Mouse (Mus musculus): ENCODE measurements around the gene Rhbdd1. TPM values are rescaled to one million over a fixed set of nuclear protein-coding genes. Genes with fewer than 3 reads are reported as not detected.

Rhbdd1 gene
- 8.9 and 10.3 TPM in 2 replicates for polyA plus RNA-seq (2015; fragmentation: Nextera tagmentation; extraction: Ambion mirVana)

DNA sequence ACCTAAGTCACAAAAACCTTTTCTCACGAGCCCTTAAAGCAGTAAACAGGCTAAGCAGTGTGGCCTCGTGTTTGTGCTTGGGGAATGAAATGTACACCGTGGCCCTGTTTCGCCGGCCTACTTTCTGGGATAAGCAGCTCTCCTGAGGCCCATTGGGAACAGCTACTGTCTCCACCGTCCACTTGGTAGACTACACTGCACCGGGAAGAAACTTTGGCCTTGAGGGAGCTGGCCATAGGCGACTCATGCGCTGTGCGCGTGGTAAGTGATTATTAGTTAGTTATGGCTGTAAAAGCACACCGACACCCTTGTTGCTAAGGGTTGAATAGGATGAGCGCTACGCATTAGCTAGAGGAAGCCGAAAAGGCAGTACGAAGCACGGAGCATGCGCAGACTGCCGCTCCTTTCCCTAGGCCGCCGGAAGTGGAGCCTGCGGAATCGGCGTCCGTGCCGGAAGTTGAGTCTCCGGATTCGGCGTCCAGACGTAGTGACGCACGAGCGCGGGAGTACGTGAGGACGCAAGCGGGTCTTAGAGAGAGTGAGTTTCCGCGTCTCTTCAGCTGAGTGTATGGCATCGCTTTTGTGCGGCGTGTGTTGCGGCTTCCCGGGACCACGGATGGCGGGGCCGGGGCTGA is at the start of gene Rhbdd1:
TSS of gene Rhbdd1 (plus strand) at position 342 of the 635 bp plus-strand sequence.
- Histone ChIP-seq H3K9ac (ENCODE audit: low read length) (peak within 1 kb of the TSS; percentile 91), H3K27me3 (ENCODE audit: control insufficient read depth, insufficient read depth, low read length) (no peaks in the 10 kb centered on the region)
- 5% methylated on average over 47 of the region's 47 CpGs for WGBS

DNA sequence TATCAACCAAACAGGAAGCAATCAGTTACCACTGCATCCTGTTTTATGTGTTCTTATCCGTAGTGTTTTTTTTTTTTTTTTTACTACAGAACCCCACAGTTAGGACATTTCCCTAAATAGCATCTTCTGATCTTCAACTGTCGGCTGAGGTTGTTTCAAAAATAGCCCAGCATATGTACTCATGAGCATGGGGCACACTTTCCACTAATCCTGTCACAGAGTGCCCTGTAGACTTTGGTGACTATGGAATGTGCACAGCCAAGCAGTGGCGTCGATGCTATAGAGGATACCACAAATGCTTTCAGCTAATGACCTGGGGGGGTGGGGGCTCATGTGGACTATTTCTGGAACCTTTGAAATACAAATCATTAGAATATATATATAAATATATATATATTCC is 48.7 kb upstream of the Rhbdd1 start:
- Histone ChIP-seq H3K4me2 (ENCODE audit: low read depth, low read length) (peak overlapping the region; percentile 38), H3K4me1 (ENCODE audit: control insufficient read depth, insufficient read depth, low read length) (peaks cover 23% of the 10 kb centered on the region), H3K27ac (ENCODE audit: low read length) (peak overlapping the region; percentile 69), H3K9ac (ENCODE audit: low read length) (no peak overlapping the region), H3K27me3 (ENCODE audit: control insufficient read depth, insufficient read depth, low read length) (no peaks in the 10 kb centered on the region), H3K36me3 (ENCODE audit: control insufficient read depth, insufficient read depth) (peaks cover 4% of the 10 kb centered on the region; the same call in 1 of the 2 replicates), H3K4me3 (ENCODE audit: low read length) (0 out of 2 replicates have a peak overlapping the region, but pooled peaks have one; percentile 6), H3K9me3 (replicated peaks; ENCODE audit: control insufficient read depth, low read length) (no peaks in the 10 kb centered on the region)
- 12% methylated on average over 4 of the region's 4 CpGs for WGBS
- peak; percentile 84 for ATAC-seq (replicated peaks; ENCODE audit: extremely low read depth, insufficient read depth, low FRiP score)

More for the DNA sequence above, at the start of gene Rhbdd1:
- Histone ChIP-seq H3K4me2 (ENCODE audit: low read depth, low read length) (peak within 1 kb of the TSS; percentile 80), H3K4me1 (ENCODE audit: control insufficient read depth, insufficient read depth, low read length) (peaks cover 6% of the 10 kb centered on the region), H3K36me3 (ENCODE audit: control insufficient read depth, insufficient read depth) (no peaks in the 10 kb centered on the region), H3K9me3 (replicated peaks; ENCODE audit: control insufficient read depth, low read length) (no peaks in the 10 kb centered on the region), H3K4me3 (ENCODE audit: low read length) (peak within 1 kb of the TSS; percentile 82), H3K27ac (ENCODE audit: low read length) (peak within 1 kb of the TSS; percentile 91)
- ATAC-seq (replicated peaks; ENCODE audit: extremely low read depth, insufficient read depth, low FRiP score) = peak; percentile 98

DNA sequence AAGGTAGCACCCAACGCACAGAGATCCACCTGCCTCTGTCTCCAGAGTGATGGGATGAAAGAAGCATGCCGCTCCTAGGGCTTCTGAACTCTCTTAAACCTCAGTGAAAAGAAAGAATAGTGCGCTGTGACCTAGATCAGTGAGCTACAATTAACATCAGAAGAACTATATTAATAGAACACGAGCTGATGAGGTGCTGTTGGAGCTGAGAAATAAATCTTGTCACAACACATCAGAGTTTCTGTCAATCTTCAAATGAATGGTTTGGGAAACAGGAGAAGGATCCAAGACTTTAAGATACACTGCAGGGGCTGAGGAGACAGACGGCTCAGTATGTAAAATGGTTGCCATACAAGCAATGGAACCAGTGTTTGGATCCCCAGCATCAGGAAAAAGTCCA is 44.0 kb upstream of the Rhbdd1 start:
- peak overlapping the region; percentile 51; the same call in 1 of the 2 replicates for H3K27ac ChIP-seq (ENCODE audit: low read length)
- H3K4me2 ChIP-seq (ENCODE audit: low read depth, low read length) = no peak overlapping the region
- peaks cover 16% of the 10 kb centered on the region for H3K36me3 ChIP-seq (ENCODE audit: control insufficient read depth, insufficient read depth)
- H3K27me3 ChIP-seq (ENCODE audit: control insufficient read depth, insufficient read depth, low read length) = no peaks in the 10 kb centered on the region
- peaks cover 33% of the 10 kb centered on the region for H3K4me1 ChIP-seq (ENCODE audit: control insufficient read depth, insufficient read depth, low read length)
- H3K9me3 ChIP-seq (replicated peaks; ENCODE audit: control insufficient read depth, low read length) = no peaks in the 10 kb centered on the region
- H3K9ac ChIP-seq (ENCODE audit: low read length) = no peak overlapping the region
- WGBS = 70% methylated on average over 5 of the region's 5 CpGs
- H3K4me3 ChIP-seq (ENCODE audit: low read length) = no peak overlapping the region
- no peak for ATAC-seq (replicated peaks; ENCODE audit: extremely low read depth, insufficient read depth, low FRiP score)

DNA sequence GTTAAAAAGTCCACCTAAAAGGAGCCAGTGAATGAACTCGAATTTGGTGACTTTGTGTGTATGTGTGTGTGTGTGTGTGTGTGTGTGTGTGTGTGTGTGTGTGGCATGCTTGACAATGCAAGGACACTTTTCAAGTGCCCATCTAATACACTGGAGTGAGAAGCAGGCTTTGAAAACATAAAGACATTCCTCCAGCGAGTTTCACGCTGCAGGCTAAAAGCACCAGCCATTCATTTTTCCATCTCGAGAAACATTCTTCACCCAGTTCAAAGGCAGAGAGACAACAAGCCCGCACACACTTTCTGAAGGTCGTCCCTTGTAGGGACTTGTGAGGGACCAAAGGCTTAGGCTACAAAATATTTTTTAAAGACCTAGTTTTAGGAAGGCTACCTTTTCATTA is 42.7 kb upstream of the Rhbdd1 start:
- H3K27ac ChIP-seq (ENCODE audit: low read length) = no peak overlapping the region
- H3K9me3 ChIP-seq (replicated peaks; ENCODE audit: control insufficient read depth, low read length) = no peaks in the 10 kb centered on the region
- no peak overlapping the region for H3K4me3 ChIP-seq (ENCODE audit: low read length)
- H3K36me3 ChIP-seq (ENCODE audit: control insufficient read depth, insufficient read depth) = peaks cover 23% of the 10 kb centered on the region
- no peak overlapping the region for H3K4me2 ChIP-seq (ENCODE audit: low read depth, low read length)
- 38% methylated on average over 6 of the region's 6 CpGs for WGBS
- H3K9ac ChIP-seq (ENCODE audit: low read length) = no peak overlapping the region
- ATAC-seq (replicated peaks; ENCODE audit: extremely low read depth, insufficient read depth, low FRiP score) = no peak
- no peaks in the 10 kb centered on the region for H3K27me3 ChIP-seq (ENCODE audit: control insufficient read depth, insufficient read depth, low read length)
- H3K4me1 ChIP-seq (ENCODE audit: control insufficient read depth, insufficient read depth, low read length) = peaks cover 27% of the 10 kb centered on the region

DNA sequence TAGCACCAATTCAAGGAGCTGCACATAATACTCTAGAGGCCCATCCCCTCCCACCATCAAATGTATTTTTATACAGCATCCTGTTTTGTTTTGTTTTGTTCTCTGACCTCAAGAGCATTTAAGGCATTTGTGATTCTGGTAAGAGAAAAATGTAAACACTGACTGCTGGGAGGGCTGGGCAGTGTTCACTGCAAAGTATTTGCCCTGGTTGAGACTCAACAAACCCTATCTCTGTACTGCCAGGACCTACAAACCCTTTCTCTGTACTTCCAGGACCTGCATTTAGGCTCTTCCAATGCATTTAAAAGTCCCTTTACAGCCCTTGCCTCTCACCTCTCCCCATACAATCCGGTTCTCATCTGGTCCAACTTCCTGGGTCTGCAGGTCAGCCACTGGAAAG is 41.9 kb upstream of the Rhbdd1 start:
- Histone ChIP-seq H3K4me1 (ENCODE audit: control insufficient read depth, insufficient read depth, low read length) (peaks cover 31% of the 10 kb centered on the region), H3K36me3 (ENCODE audit: control insufficient read depth, insufficient read depth) (peaks cover 22% of the 10 kb centered on the region), H3K9me3 (replicated peaks; ENCODE audit: control insufficient read depth, low read length) (no peaks in the 10 kb centered on the region), H3K4me3 (ENCODE audit: low read length) (no peak overlapping the region), H3K27me3 (ENCODE audit: control insufficient read depth, insufficient read depth, low read length) (no peaks in the 10 kb centered on the region), H3K4me2 (ENCODE audit: low read depth, low read length) (no peak overlapping the region), H3K9ac (ENCODE audit: low read length) (no peak overlapping the region), H3K27ac (ENCODE audit: low read length) (peak overlapping the region; percentile 11; the same call in 1 of the 2 replicates)
- no peak for ATAC-seq (replicated peaks; ENCODE audit: extremely low read depth, insufficient read depth, low FRiP score)
- 38% methylated on average over 1 of the region's 1 CpGs for WGBS

DNA sequence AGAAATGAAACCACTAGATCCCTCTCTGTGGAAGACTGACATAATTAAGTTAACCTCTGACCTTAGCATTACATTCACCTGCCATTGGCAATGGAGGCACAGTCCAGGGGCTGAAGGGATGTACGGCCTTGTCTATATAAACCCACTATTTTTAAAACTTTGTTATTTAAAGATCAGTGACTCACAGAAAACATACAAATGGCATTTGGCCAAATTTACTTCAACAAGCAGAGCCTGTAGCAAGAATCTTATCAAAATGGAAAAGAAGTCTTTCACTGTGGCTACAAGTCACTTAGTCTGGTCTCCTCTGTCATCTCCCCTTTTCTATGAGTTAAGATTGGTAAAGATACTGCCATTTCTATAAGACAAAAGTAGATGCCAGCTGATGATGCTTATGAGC is 36.5 kb upstream of the Rhbdd1 start:
- Histone ChIP-seq H3K27ac (ENCODE audit: low read length) (peak overlapping the region; percentile 20; the same call in 1 of the 2 replicates), H3K9ac (ENCODE audit: low read length) (no peak overlapping the region)
- WGBS = 24% methylated on average over 1 of the region's 1 CpGs

DNA sequence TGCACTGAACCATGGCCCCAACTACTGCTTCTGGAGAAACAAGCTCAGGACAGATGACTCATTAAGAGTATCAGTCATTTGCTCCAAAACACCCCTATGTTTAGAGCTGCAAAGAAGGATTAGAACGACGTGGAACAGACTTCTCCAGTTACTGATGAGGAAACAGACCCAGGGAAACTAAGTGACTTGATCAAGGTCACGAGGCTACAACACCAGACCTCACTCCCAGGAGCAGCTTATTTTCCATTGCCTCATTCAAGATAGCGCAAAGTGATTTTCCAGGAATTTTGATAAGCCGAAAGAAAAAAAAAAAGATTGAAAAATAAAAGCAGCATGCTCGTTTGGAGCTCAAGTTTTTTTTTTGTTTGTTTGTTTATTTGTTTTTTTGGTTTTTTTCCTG is 34.4 kb upstream of the Rhbdd1 start:
- Histone ChIP-seq H3K9me3 (replicated peaks; ENCODE audit: control insufficient read depth, low read length) (no peaks in the 10 kb centered on the region), H3K27me3 (ENCODE audit: control insufficient read depth, insufficient read depth, low read length) (no peaks in the 10 kb centered on the region), H3K4me1 (ENCODE audit: control insufficient read depth, insufficient read depth, low read length) (peaks cover 28% of the 10 kb centered on the region), H3K27ac (ENCODE audit: low read length) (peak overlapping the region; percentile 83), H3K4me2 (ENCODE audit: low read depth, low read length) (peak overlapping the region; percentile 32; the same call in 1 of the 2 replicates), H3K4me3 (ENCODE audit: low read length) (no peak overlapping the region), H3K9ac (ENCODE audit: low read length) (no peak overlapping the region), H3K36me3 (ENCODE audit: control insufficient read depth, insufficient read depth) (peaks cover 11% of the 10 kb centered on the region)
- 27% methylated on average over 6 of the region's 6 CpGs for WGBS
- no peak for ATAC-seq (replicated peaks; ENCODE audit: extremely low read depth, insufficient read depth, low FRiP score)

More for the DNA sequence above, 36.5 kb upstream of the Rhbdd1 start:
- no peak for ATAC-seq (replicated peaks; ENCODE audit: extremely low read depth, insufficient read depth, low FRiP score)
- Histone ChIP-seq H3K27me3 (ENCODE audit: control insufficient read depth, insufficient read depth, low read length) (no peaks in the 10 kb centered on the region), H3K36me3 (ENCODE audit: control insufficient read depth, insufficient read depth) (peaks cover 19% of the 10 kb centered on the region), H3K4me3 (ENCODE audit: low read length) (no peak overlapping the region), H3K4me2 (ENCODE audit: low read depth, low read length) (peak overlapping the region; percentile 23; the same call in 1 of the 2 replicates), H3K9me3 (replicated peaks; ENCODE audit: control insufficient read depth, low read length) (no peaks in the 10 kb centered on the region), H3K4me1 (ENCODE audit: control insufficient read depth, insufficient read depth, low read length) (peaks cover 37% of the 10 kb centered on the region)

DNA sequence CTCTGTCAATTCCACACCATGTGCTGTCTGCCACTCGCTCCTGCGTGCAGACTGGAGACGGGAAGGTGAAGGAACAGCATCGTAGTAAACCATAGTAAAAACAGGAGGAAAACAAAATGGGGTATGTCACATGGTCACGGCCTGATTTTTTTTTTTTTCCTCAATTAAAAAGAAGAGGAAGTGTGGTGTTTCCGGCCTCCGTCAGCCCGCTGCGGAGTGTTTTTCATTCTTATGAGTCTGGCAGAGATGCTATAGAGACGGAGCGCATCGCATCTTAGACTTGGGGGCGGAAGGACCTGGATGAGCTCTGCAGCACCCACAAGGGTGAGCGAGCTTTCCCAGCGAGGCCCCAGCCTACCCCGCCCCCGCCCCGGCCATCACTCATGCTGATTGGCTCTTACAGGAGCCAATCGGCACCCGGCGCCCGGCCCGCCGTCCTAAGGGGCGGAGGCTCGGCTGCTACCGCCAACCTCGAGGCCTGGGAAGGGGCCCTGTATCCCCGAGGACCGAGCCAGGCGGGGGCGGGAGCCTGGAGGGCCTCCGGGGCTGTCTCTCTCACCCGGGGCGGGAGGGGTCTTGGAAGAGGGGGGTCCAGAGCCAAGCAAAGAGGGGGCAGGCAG is 33.1 kb upstream of the Rhbdd1 start:
- peak overlapping the region; percentile 90 for H3K9ac ChIP-seq (ENCODE audit: low read length)
- peak overlapping the region; percentile 79 for H3K4me2 ChIP-seq (ENCODE audit: low read depth, low read length)
- H3K9me3 ChIP-seq (replicated peaks; ENCODE audit: control insufficient read depth, low read length) = no peaks in the 10 kb centered on the region
- peaks cover 32% of the 10 kb centered on the region for H3K4me1 ChIP-seq (ENCODE audit: control insufficient read depth, insufficient read depth, low read length)
- 2% methylated on average over 35 of the region's 35 CpGs for WGBS
- H3K27ac ChIP-seq (ENCODE audit: low read length) = peak overlapping the region; percentile 98
- H3K4me3 ChIP-seq (ENCODE audit: low read length) = peak overlapping the region; percentile 48
- no peaks in the 10 kb centered on the region for H3K27me3 ChIP-seq (ENCODE audit: control insufficient read depth, insufficient read depth, low read length)
- peak; percentile 94 for ATAC-seq (replicated peaks; ENCODE audit: extremely low read depth, insufficient read depth, low FRiP score)
- no peaks in the 10 kb centered on the region; the same call in 1 of the 2 replicates for H3K36me3 ChIP-seq (ENCODE audit: control insufficient read depth, insufficient read depth)

DNA sequence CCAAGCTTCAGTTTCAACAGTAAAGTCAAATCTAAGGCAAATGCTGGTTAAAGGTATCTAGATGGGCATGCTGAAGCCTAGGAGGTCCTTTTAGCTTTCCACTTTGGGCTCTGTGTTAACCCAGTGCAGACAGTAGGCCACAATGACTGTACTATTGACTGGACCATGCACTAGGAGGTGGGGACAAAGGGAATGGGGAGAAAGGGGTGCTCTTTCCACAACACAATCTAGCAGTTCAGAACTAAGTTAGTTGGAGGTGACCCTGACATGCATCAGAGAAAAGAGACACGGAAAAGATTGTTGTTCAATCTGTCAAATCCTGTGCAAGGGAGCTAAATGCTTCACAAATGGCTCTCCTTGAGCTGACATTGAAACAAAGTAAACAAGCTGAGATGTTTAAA is 32.4 kb upstream of the Rhbdd1 start:
- Histone ChIP-seq H3K4me3 (ENCODE audit: low read length) (peak overlapping the region; percentile 48), H3K36me3 (ENCODE audit: control insufficient read depth, insufficient read depth) (no peaks in the 10 kb centered on the region; the same call in 1 of the 2 replicates), H3K9me3 (replicated peaks; ENCODE audit: control insufficient read depth, low read length) (no peaks in the 10 kb centered on the region), H3K4me2 (ENCODE audit: low read depth, low read length) (peak overlapping the region; percentile 79), H3K4me1 (ENCODE audit: control insufficient read depth, insufficient read depth, low read length) (peaks cover 38% of the 10 kb centered on the region), H3K27me3 (ENCODE audit: control insufficient read depth, insufficient read depth, low read length) (no peaks in the 10 kb centered on the region), H3K9ac (ENCODE audit: low read length) (peak overlapping the region; percentile 90), H3K27ac (ENCODE audit: low read length) (peak overlapping the region; percentile 98)
- ATAC-seq (replicated peaks; ENCODE audit: extremely low read depth, insufficient read depth, low FRiP score) = no peak
- 11% methylated on average over 1 of the region's 1 CpGs for WGBS

Data from heart, embryonic 16.5 days (tissue).